Mouse (Mus musculus) C2C12 (cell line): ENCODE measurements around the gene Ntmt1. TPM values are rescaled to one million over a fixed set of nuclear protein-coding genes. Genes with fewer than 3 reads are reported as not detected.

ENCODE experiments used
- H3K27me3 ChIP-seq: one replicate; pipeline ENCODE4 v1.6.1; 2011; ENCODE audit not compliant: control insufficient read depth, insufficient read depth, insufficient read length
- H3K36me3 ChIP-seq: one replicate; pipeline ENCODE4 v1.6.1; 2011; ENCODE audit not compliant: control insufficient read depth, insufficient read depth
- H3K4me3 ChIP-seq: one replicate; pipeline ENCODE4 v1.5.1; 2011; ENCODE audit warnings: mild to moderate bottlenecking, control low read depth; ENCODE audit not compliant: poor library complexity, insufficient read depth, severe bottlenecking
- H3K79me2 ChIP-seq: one replicate; pipeline ENCODE4 v1.6.1; 2011; ENCODE audit not compliant: control insufficient read depth, insufficient read depth
- H3K79me3 ChIP-seq: one replicate; pipeline ENCODE4 v1.6.1; 2011; ENCODE audit warnings: low read depth, control low read depth
- H3ac ChIP-seq: one replicate; pipeline ENCODE3; 2011; ENCODE audit warnings: low read depth; ENCODE audit not compliant: control insufficient read depth, insufficient read length
- CEBPB ChIP-seq: IDR thresholded peaks from one replicate; pipeline ENCODE4 v1.6.1; 2011; ENCODE audit warnings: low read depth, mild to moderate bottlenecking, control low read depth, moderate library complexity
- CTCF ChIP-seq: IDR thresholded peaks from one replicate; pipeline ENCODE4 v1.5.1; 2011; ENCODE audit not compliant: control insufficient read depth, insufficient read depth, insufficient read length
- FOSL1 ChIP-seq: IDR thresholded peaks from one replicate; pipeline ENCODE4 v1.8.0; 2011; ENCODE audit warnings: mild to moderate bottlenecking, low read length; ENCODE audit not compliant: poor library complexity, insufficient read depth, severe bottlenecking
- MAX ChIP-seq: IDR thresholded peaks from one replicate; pipeline ENCODE4 v1.6.1; 2011; ENCODE audit warnings: mild to moderate bottlenecking, control low read depth
- MYOD1 ChIP-seq: IDR thresholded peaks from one replicate; pipeline ENCODE4 v1.6.1; 2011; ENCODE audit warnings: low read depth; ENCODE audit not compliant: control insufficient read depth, insufficient read length
- MYOG ChIP-seq: IDR thresholded peaks from one replicate; pipeline ENCODE4 v1.6.1; 2011; ENCODE audit not compliant: control insufficient read depth, insufficient read length; ENCODE audit errors: extremely low read depth
- USF1 ChIP-seq: IDR thresholded peaks from one replicate; pipeline ENCODE4 v1.6.1; 2011; ENCODE audit warnings: low read depth, mild to moderate bottlenecking, control low read depth, moderate library complexity
- polyA plus RNA-seq: library from polyadenylated mRNA; unstranded; fragments of >200 nt; fragmentation: generic; extraction: Trizol; gene quantifications from one replicate; pipeline ENCODE4 v1.2.1, GENCODE M21; 2012; ENCODE audit warnings: missing spikeins

The Ntmt1 gene
- polyA plus RNA-seq, 1 experiment = 64.7 TPM

GRCm38 (mm10) chr2:30809503-30809902, 1.9 kb downstream of the Ntmt1 start:
- Histone ChIP-seq H3K79me2 (peaks cover 68% of the 10 kb centered on the region), H3K27me3 (no peaks in the 10 kb centered on the region), H3ac (no peak overlapping the region), H3K79me3 (peaks cover 58% of the 10 kb centered on the region), H3K4me3 (no peak overlapping the region), H3K36me3 (peaks cover 40% of the 10 kb centered on the region)
- no peak for TF ChIP-seq FOSL1
- no peak for TF ChIP-seq CTCF
- TF ChIP-seq MYOG = no peak
- no peak for TF ChIP-seq MAX
- no peak for TF ChIP-seq MYOD1
- TF ChIP-seq USF1 = no peak
- no peak for TF ChIP-seq CEBPB

- TF ChIP-seq MAX (no peak), MYOD1 (no peak), USF1 (no peak), CTCF (no peak), CEBPB (no peak), MYOG (no peak), FOSL1 (no peak)
- peaks cover 51% of the 10 kb centered on the region for H3K36me3 ChIP-seq
- no peaks in the 10 kb centered on the region for H3K27me3 ChIP-seq
- no peak overlapping the region for H3ac ChIP-seq
- H3K79me3 ChIP-seq = peaks cover 62% of the 10 kb centered on the region
- H3K79me2 ChIP-seq = peaks cover 79% of the 10 kb centered on the region
- H3K4me3 ChIP-seq = no peak overlapping the region
These were observed 2.9 kb downstream of the Ntmt1 start for GRCm38 (mm10) chr2:30810573-30810972.

- peaks cover 74% of the 10 kb centered on the region for H3K79me2 ChIP-seq
- no peaks in the 10 kb centered on the region for H3K27me3 ChIP-seq
- no peak for TF ChIP-seq MYOG
- no peak for TF ChIP-seq CEBPB
- TF ChIP-seq USF1 = no peak
- no peak for TF ChIP-seq FOSL1
- TF ChIP-seq MYOD1 = no peak
- no peak for TF ChIP-seq CTCF
- TF ChIP-seq MAX = no peak
- H3K79me3 ChIP-seq = peaks cover 35% of the 10 kb centered on the region
- peaks cover 91% of the 10 kb centered on the region for H3K36me3 ChIP-seq
- H3K4me3 ChIP-seq = no peak overlapping the region
- H3ac ChIP-seq = no peak overlapping the region
These were observed 8.8 kb downstream of the Ntmt1 start for GRCm38 (mm10) chr2:30816383-30816782.

- Histone ChIP-seq H3K79me2 (peaks cover 59% of the 10 kb centered on the region), H3K4me3 (no peak overlapping the region), H3K79me3 (peaks cover 16% of the 10 kb centered on the region), H3K27me3 (no peaks in the 10 kb centered on the region), H3K36me3 (peaks cover 96% of the 10 kb centered on the region), H3ac (no peak overlapping the region)
- TF ChIP-seq CTCF (no peak), USF1 (no peak), FOSL1 (no peak), MYOG (no peak), CEBPB (no peak), MYOD1 (no peak), MAX (no peak)
These were observed 12.2 kb downstream of the Ntmt1 start for GRCm38 (mm10) chr2:30819873-30820272.

GRCm38 (mm10) chr2:30821073-30821472, 13.4 kb downstream of the Ntmt1 start:
- peaks cover 60% of the 10 kb centered on the region for H3K79me2 ChIP-seq
- peaks cover 96% of the 10 kb centered on the region for H3K36me3 ChIP-seq
- no peak overlapping the region for H3ac ChIP-seq
- no peaks in the 10 kb centered on the region for H3K27me3 ChIP-seq
- no peak overlapping the region for H3K4me3 ChIP-seq
- no peak for TF ChIP-seq USF1
- no peak for TF ChIP-seq FOSL1
- peaks cover 15% of the 10 kb centered on the region for H3K79me3 ChIP-seq

GRCm38 (mm10) chr2:30822460-30822859, 14.8 kb downstream of the Ntmt1 start:
- H3K79me2 ChIP-seq = peaks cover 64% of the 10 kb centered on the region
- H3K27me3 ChIP-seq = no peaks in the 10 kb centered on the region
- peaks cover 93% of the 10 kb centered on the region for H3K36me3 ChIP-seq
- no peak overlapping the region for H3ac ChIP-seq
- H3K4me3 ChIP-seq = no peak overlapping the region
- TF ChIP-seq MYOG = no peak
- peaks cover 27% of the 10 kb centered on the region for H3K79me3 ChIP-seq
